Mouse (Mus musculus): ENCODE data around the gene Uba7. TPM values are rescaled to one million over a fixed set of nuclear protein-coding genes. Genes with fewer than 3 reads are reported as not detected.

The Uba7 gene
- 44.3 and 47.4 TPM in 2 replicates for polyA plus RNA-seq (2014; fragmentation: Nextera tagmentation; extraction: Ambion mirVana)

DNA sequence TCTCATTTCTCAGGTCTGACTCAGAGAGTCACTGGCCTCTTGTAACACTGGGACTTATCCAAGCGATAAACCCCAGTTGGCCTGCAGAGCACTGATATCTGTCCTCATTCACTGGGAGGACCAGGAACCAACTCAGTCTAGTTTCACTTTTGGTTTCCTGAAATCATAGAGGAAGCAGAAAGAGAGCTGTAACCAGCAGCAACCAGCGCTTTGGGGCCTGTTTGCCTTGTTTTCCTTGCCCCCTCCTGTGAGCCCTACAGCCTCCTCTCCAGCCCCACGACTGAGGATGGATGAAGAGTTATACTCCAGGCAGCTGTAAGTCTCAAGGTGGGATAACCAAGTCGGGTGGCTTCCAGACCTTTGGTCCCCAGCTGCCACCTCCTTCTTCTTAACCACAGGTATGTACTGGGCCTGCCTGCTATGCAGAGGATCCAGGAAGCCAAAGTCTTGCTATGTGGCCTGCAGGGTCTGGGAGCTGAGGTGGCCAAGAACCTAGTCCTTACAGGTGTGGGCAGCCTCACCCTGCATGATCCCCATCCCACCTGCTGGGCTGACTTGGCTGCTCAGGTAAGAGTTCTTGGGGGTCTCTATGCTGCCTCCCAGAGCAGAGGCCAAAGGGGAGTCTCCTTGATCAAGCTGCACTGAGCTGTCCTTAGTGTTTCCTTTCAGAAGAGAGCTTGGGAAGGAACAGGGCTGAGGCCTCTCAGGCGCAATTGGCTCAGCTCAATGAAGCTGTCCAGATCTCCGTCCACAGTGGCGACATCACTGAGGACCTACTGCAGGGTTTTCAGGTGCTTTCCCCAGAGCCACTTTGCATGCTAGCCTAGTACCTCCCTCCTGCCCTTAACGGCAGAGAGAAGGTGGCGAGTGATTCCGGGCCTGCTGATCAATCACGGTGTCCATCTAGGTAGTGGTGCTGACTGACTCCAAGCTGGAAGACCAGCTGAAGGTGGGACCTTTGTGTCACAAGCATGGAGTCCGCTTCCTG is at the start of gene Uba7:
Gene Uba7 (plus strand): TSS at position 107 of the 988 bp plus-strand sequence.
- peak within 1 kb of the TSS; percentile 77 for H3K9ac ChIP-seq (ENCODE audit: low read depth, low read length)
- H3K27me3 ChIP-seq (replicated peaks; ENCODE audit: control insufficient read depth, insufficient read depth, low read length) = no peaks in the 10 kb centered on the region
- H3K4me1 ChIP-seq (replicated peaks; ENCODE audit: control insufficient read depth, insufficient read depth, low read length) = peaks cover 64% of the 10 kb centered on the region
- H3K4me2 ChIP-seq = peak within 1 kb of the TSS; percentile 96
- 53% methylated on average over 12 of the region's 12 CpGs for WGBS
- peak within 1 kb of the TSS; percentile 95 for H3K27ac ChIP-seq (ENCODE audit: low read depth, low read length)
- H3K36me3 ChIP-seq (ENCODE audit: control insufficient read depth, insufficient read depth, low read length) = peaks cover 12% of the 10 kb centered on the region
- peak within 1 kb of the TSS; percentile 60 for H3K4me3 ChIP-seq (ENCODE audit: low read depth, low read length)
- H3K9me3 ChIP-seq (ENCODE audit: control insufficient read depth, low read length) = no peaks in the 10 kb centered on the region
- DNase-seq (ENCODE audit: low spot score) = peak; percentile 55
- ATAC-seq (replicated peaks; ENCODE audit: low FRiP score) = peak; percentile 84

GRCm38 (mm10) chr9:107926920-107927420 is 48.3 kb upstream of the Uba7 start:
- H3K4me1 ChIP-seq (replicated peaks; ENCODE audit: control insufficient read depth, insufficient read depth, low read length) = 0 out of 2 replicates have a peak, but pooled peaks cover 11% of the 10 kb centered on the region
- WGBS = 39% methylated on average over 9 of the region's 9 CpGs
- no peaks in the 10 kb centered on the region for H3K36me3 ChIP-seq (ENCODE audit: control insufficient read depth, insufficient read depth, low read length)
- H3K27ac ChIP-seq (ENCODE audit: low read depth, low read length) = no peak overlapping the region
- ATAC-seq (replicated peaks; ENCODE audit: low FRiP score) (no peak), DNase-seq (ENCODE audit: low spot score) (no peak)
- no peak overlapping the region for H3K4me2 ChIP-seq
- H3K4me3 ChIP-seq (ENCODE audit: low read depth, low read length) = no peak overlapping the region
- H3K9me3 ChIP-seq (ENCODE audit: control insufficient read depth, low read length) = no peaks in the 10 kb centered on the region
- peaks cover 3% of the 10 kb centered on the region for H3K27me3 ChIP-seq (replicated peaks; ENCODE audit: control insufficient read depth, insufficient read depth, low read length)
- H3K9ac ChIP-seq (ENCODE audit: low read depth, low read length) = no peak overlapping the region

- Histone ChIP-seq H3K4me3 (ENCODE audit: low read depth, low read length) (no peak overlapping the region), H3K9ac (ENCODE audit: low read depth, low read length) (no peak overlapping the region), H3K36me3 (ENCODE audit: control insufficient read depth, insufficient read depth, low read length) (no peaks in the 10 kb centered on the region), H3K27ac (ENCODE audit: low read depth, low read length) (no peak overlapping the region), H3K9me3 (ENCODE audit: control insufficient read depth, low read length) (no peaks in the 10 kb centered on the region), H3K4me2 (no peak overlapping the region), H3K27me3 (replicated peaks; ENCODE audit: control insufficient read depth, insufficient read depth, low read length) (peaks cover 3% of the 10 kb centered on the region), H3K4me1 (replicated peaks; ENCODE audit: control insufficient read depth, insufficient read depth, low read length) (0 out of 2 replicates have a peak, but pooled peaks cover 11% of the 10 kb centered on the region)
- 67% methylated on average over 5 of the region's 5 CpGs for WGBS
- no peak for ATAC-seq (replicated peaks; ENCODE audit: low FRiP score)
- DNase-seq (ENCODE audit: low spot score) = no peak
Observed at GRCm38 (mm10) chr9:107927749-107928148, 47.6 kb upstream of the Uba7 start.

DNA sequence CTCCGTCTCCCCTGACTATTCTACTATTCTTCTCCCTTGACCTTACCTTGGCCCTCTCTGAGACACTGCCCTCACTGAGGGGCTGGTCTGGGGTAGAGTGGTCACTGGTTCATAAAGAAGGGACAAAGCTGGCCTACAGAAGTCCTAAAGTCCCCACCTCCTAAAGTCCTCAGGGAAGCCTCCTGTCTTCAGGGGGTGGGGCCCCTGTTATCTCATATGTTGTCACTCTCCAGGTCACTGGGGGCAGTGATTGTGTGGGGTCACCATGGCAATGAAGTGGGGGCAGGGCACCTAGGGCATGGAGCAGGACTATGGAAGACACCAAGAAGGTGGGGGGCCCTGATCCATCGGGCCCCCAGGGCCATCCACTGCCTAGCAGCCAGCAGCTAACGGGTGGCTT is 47.1 kb upstream of the Uba7 start, which contains the start of gene Actl11:
Gene Actl11 (plus strand): TSS at position 301 of the 400 bp plus-strand sequence.
- 0 out of 2 replicates have a peak, but pooled peaks cover 11% of the 10 kb centered on the region for H3K4me1 ChIP-seq (replicated peaks; ENCODE audit: control insufficient read depth, insufficient read depth, low read length)
- peaks cover 3% of the 10 kb centered on the region for H3K27me3 ChIP-seq (replicated peaks; ENCODE audit: control insufficient read depth, insufficient read depth, low read length)

DNA sequence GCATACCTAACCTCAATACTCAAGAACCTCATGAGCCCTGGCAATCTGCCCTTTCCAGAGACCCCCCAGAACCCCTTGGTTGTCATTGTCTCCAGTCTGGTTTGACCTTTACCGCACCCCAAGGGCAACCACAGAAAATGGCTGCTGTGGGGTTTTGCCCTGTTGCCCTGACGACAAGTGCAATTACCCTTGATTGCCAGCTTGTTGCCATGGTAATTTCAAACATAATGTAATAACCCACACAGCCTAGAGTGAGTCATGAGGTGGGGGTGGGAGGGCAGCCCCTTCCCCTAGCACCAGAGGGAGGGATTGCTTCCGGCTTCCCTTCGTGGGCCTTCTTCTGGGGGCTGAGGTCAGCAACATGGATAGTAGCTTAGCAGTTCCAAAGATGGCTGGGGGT is 43.1 kb upstream of the Uba7 start:
- ATAC-seq (replicated peaks; ENCODE audit: low FRiP score) (no peak), DNase-seq (ENCODE audit: low spot score) (no peak)
- Histone ChIP-seq H3K4me2 (no peak overlapping the region), H3K4me1 (replicated peaks; ENCODE audit: control insufficient read depth, insufficient read depth, low read length) (peaks cover 16% of the 10 kb centered on the region), H3K4me3 (ENCODE audit: low read depth, low read length) (no peak overlapping the region), H3K9ac (ENCODE audit: low read depth, low read length) (no peak overlapping the region), H3K36me3 (ENCODE audit: control insufficient read depth, insufficient read depth, low read length) (no peaks in the 10 kb centered on the region), H3K27ac (ENCODE audit: low read depth, low read length) (no peak overlapping the region), H3K9me3 (ENCODE audit: control insufficient read depth, low read length) (no peaks in the 10 kb centered on the region), H3K27me3 (replicated peaks; ENCODE audit: control insufficient read depth, insufficient read depth, low read length) (peaks cover 31% of the 10 kb centered on the region)
- WGBS = 73% methylated on average over 4 of the region's 4 CpGs

More for the DNA sequence above, 47.1 kb upstream of the Uba7 start, which contains the start of gene Actl11:
- WGBS = 68% methylated on average over 3 of the region's 3 CpGs
- Histone ChIP-seq H3K36me3 (ENCODE audit: control insufficient read depth, insufficient read depth, low read length) (no peaks in the 10 kb centered on the region), H3K4me2 (no peak within 1 kb of the TSS), H3K9ac (ENCODE audit: low read depth, low read length) (no peak within 1 kb of the TSS), H3K9me3 (ENCODE audit: control insufficient read depth, low read length) (no peaks in the 10 kb centered on the region), H3K4me3 (ENCODE audit: low read depth, low read length) (no peak within 1 kb of the TSS), H3K27ac (ENCODE audit: low read depth, low read length) (no peak within 1 kb of the TSS)
- DNase-seq (ENCODE audit: low spot score) (no peak), ATAC-seq (replicated peaks; ENCODE audit: low FRiP score) (no peak)

DNA sequence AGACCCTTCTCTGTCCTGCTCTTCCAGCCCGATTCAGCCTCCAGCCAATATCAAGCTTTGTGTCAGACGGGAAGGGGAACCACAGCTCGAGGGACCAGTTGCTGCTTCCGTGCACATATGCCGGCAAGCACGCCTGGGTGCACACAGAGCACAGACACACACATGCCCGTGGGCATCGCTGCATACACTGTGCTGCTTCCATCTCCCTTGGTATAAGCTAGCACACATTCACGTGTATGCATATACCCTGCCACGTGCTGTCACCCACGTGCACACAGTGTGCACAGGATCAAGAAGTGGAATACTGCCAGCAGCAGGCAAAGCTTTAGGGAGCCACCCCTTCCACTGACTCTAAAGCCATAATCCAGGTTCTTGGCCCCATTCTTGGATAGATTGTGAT is 41.2 kb upstream of the Uba7 start:
- Histone ChIP-seq H3K27ac (ENCODE audit: low read depth, low read length) (no peak overlapping the region), H3K27me3 (replicated peaks; ENCODE audit: control insufficient read depth, insufficient read depth, low read length) (peaks cover 41% of the 10 kb centered on the region), H3K36me3 (ENCODE audit: control insufficient read depth, insufficient read depth, low read length) (no peaks in the 10 kb centered on the region), H3K4me3 (ENCODE audit: low read depth, low read length) (no peak overlapping the region), H3K4me1 (replicated peaks; ENCODE audit: control insufficient read depth, insufficient read depth, low read length) (peaks cover 8% of the 10 kb centered on the region), H3K9ac (ENCODE audit: low read depth, low read length) (no peak overlapping the region), H3K4me2 (no peak overlapping the region), H3K9me3 (ENCODE audit: control insufficient read depth, low read length) (no peaks in the 10 kb centered on the region)
- ATAC-seq (replicated peaks; ENCODE audit: low FRiP score) (no peak), DNase-seq (ENCODE audit: low spot score) (no peak)
- 83% methylated on average over 11 of the region's 11 CpGs for WGBS

DNA sequence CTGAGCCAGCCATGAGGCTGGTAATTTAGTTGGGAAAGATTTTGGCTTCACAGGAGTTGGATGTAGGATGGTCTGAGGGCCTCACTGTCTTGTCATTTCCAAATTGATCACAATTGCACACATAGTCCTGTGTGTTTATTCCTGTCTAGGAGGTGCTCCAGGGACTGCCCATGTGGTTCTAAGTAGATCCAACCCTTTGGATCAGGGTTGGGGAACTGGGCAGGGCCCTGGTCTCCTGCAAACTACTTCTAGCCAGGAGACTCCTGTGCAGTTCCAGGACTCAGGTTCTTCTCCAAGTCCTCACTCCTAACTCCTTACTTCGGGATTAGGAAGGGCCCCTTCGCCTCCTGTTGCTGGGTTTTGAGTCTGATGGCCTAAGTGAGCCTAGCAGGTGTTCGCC is 39.9 kb upstream of the Uba7 start, which contains the start of gene Camkv:
Gene Camkv (plus strand): TSS at position 301 of the 400 bp plus-strand sequence.
- H3K9me3 ChIP-seq (ENCODE audit: control insufficient read depth, low read length) = no peaks in the 10 kb centered on the region
- peaks cover 8% of the 10 kb centered on the region for H3K4me1 ChIP-seq (replicated peaks; ENCODE audit: control insufficient read depth, insufficient read depth, low read length)
- WGBS = 22% methylated on average over 3 of the region's 3 CpGs
- no peak within 1 kb of the TSS for H3K9ac ChIP-seq (ENCODE audit: low read depth, low read length)
- peak within 1 kb of the TSS; percentile 50 for H3K4me3 ChIP-seq (ENCODE audit: low read depth, low read length)
- peaks cover 45% of the 10 kb centered on the region for H3K27me3 ChIP-seq (replicated peaks; ENCODE audit: control insufficient read depth, insufficient read depth, low read length)
- peak within 1 kb of the TSS; percentile 76 for H3K4me2 ChIP-seq
- DNase-seq (ENCODE audit: low spot score) (no peak), ATAC-seq (replicated peaks; ENCODE audit: low FRiP score) (no peak)
- H3K36me3 ChIP-seq (ENCODE audit: control insufficient read depth, insufficient read depth, low read length) = no peaks in the 10 kb centered on the region
- H3K27ac ChIP-seq (ENCODE audit: low read depth, low read length) = no peak within 1 kb of the TSS

- WGBS = under 1% methylated on average over 38 of the region's 41 CpGs
- Histone ChIP-seq H3K27me3 (replicated peaks; ENCODE audit: control insufficient read depth, insufficient read depth, low read length) (peaks cover 49% of the 10 kb centered on the region), H3K9me3 (ENCODE audit: control insufficient read depth, low read length) (no peaks in the 10 kb centered on the region), H3K27ac (ENCODE audit: low read depth, low read length) (no peak overlapping the region), H3K9ac (ENCODE audit: low read depth, low read length) (no peak overlapping the region), H3K36me3 (ENCODE audit: control insufficient read depth, insufficient read depth, low read length) (no peaks in the 10 kb centered on the region), H3K4me2 (peak overlapping the region; percentile 76), H3K4me1 (replicated peaks; ENCODE audit: control insufficient read depth, insufficient read depth, low read length) (peaks cover 8% of the 10 kb centered on the region), H3K4me3 (ENCODE audit: low read depth, low read length) (peak overlapping the region; percentile 50)
- DNase-seq (ENCODE audit: low spot score) (peak; percentile 52), ATAC-seq (replicated peaks; ENCODE audit: low FRiP score) (no peak)
Observed at GRCm38 (mm10) chr9:107935790-107936214, 39.5 kb upstream of the Uba7 start.
